Mouse (Mus musculus): ENCODE measurements around the gene Cdk14. TPM values are rescaled to one million over a fixed set of nuclear protein-coding genes. Genes with fewer than 3 reads are reported as not detected.
A peak's percentile ranks its signal among the peaks of the same experiment; 100 is the strongest.

The Cdk14 gene
- total and polyA plus RNA-seq, 2 experiments from 2014 or later, result 34.8 to 54.0 TPM

DNA sequence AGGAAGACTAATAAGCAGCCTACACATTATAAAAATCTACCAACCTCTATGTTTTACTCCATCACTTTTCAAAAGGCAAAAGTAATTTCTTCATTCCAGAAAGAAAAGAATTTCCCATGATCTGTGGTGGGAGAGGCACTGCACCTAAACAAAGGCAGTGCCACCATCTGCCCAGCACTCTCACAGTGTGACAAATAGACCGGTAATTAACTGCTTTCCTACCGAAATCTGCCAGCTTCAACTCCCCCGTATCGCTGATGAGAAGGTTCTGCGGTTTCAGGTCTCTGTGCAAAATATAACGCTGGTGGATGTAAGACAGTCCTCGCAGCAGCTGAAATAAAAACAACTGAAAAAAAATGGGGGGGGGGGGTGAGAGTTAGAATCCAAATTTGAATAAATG, 327.4 kb downstream of the Cdk14 start:
- 22% methylated on average over 7 of the region's 7 CpGs for WGBS
- no peaks in the 10 kb centered on the region for H3K9me3 ChIP-seq (ENCODE audit: low read length)
- H3K4me1 ChIP-seq (ENCODE audit: insufficient read depth), result no peaks in the 10 kb centered on the region
- H3K27ac ChIP-seq (ENCODE audit: low read depth, low read length), result no peak overlapping the region
- ATAC-seq (peak; percentile 42; the same call in 1 of the 2 replicates), DNase-seq (no peak)
- no peak overlapping the region for H3K4me3 ChIP-seq (ENCODE audit: low read depth, low read length)
- no peaks in the 10 kb centered on the region for H3K27me3 ChIP-seq (ENCODE audit: insufficient read depth, low read length)
- no peak overlapping the region for H3K9ac ChIP-seq
- no peak for TF ChIP-seq CTCF (IDR thresholded peaks at IDR 0.05; ENCODE audit: low read depth)
- no peaks in the 10 kb centered on the region for H3K36me3 ChIP-seq (ENCODE audit: insufficient read depth)
- H3K4me2 ChIP-seq (ENCODE audit: low read depth), result no peak overlapping the region

DNA sequence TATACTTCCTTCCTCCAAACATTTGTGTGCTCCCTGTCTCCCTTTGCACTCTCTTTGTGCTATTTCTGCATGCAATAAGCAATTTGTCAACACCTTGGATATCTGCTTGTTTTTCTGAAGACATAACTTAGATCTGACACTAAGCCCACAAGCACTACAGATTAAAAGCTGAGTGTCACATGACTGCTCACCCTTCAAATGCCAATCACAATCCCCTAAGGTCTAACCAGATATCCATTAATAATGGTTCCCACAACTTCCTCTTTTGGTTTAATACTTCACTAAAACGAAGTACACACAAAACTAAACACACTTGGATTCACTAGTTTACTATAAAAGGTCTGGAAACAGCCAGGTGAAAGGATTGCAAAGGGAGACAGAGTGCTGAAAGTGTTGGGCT, 348.6 kb downstream of the Cdk14 start:
- Histone ChIP-seq H3K36me3 (ENCODE audit: insufficient read depth) (no peaks in the 10 kb centered on the region), H3K4me2 (ENCODE audit: low read depth) (no peak overlapping the region), H3K4me1 (ENCODE audit: insufficient read depth) (no peaks in the 10 kb centered on the region), H3K9me3 (ENCODE audit: low read length) (no peaks in the 10 kb centered on the region), H3K9ac (no peak overlapping the region), H3K4me3 (ENCODE audit: low read depth, low read length) (no peak overlapping the region), H3K27ac (ENCODE audit: low read depth, low read length) (no peak overlapping the region), H3K27me3 (ENCODE audit: insufficient read depth, low read length) (no peaks in the 10 kb centered on the region)
- WGBS, result 76% methylated on average over 1 of the region's 1 CpGs
- no peak for DNase-seq
- ATAC-seq, result no peak
- no peak for TF ChIP-seq CTCF (IDR thresholded peaks at IDR 0.05; ENCODE audit: low read depth)

DNA sequence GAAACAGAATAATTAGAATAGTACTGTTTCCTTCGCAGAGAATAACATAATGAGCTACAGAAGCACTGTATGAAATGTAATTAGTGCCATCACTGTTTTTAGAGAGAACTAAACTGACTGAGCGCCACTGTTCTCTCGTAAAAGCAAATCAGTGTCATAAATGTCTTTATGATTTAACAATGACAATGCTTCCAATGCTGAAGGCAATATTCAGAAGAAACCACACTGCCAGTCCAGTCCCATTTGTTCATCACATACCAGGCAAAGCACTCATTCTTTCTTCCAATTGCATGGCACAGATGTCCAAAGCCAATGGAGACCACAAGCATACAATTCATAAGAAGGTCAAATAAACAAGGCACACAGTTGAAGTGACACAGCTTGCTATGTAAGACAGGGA, 355.4 kb downstream of the Cdk14 start:
- Histone ChIP-seq H3K9ac (no peak overlapping the region), H3K36me3 (ENCODE audit: insufficient read depth) (no peaks in the 10 kb centered on the region), H3K27me3 (ENCODE audit: insufficient read depth, low read length) (no peaks in the 10 kb centered on the region), H3K9me3 (ENCODE audit: low read length) (no peaks in the 10 kb centered on the region), H3K4me3 (ENCODE audit: low read depth, low read length) (no peak overlapping the region), H3K4me1 (ENCODE audit: insufficient read depth) (no peaks in the 10 kb centered on the region), H3K4me2 (ENCODE audit: low read depth) (no peak overlapping the region), H3K27ac (ENCODE audit: low read depth, low read length) (no peak overlapping the region)
- TF ChIP-seq CTCF (IDR thresholded peaks at IDR 0.05; ENCODE audit: low read depth), result no peak
- WGBS, result 73% methylated on average over 3 of the region's 3 CpGs
- ATAC-seq, result no peak
- DNase-seq, result no peak

DNA sequence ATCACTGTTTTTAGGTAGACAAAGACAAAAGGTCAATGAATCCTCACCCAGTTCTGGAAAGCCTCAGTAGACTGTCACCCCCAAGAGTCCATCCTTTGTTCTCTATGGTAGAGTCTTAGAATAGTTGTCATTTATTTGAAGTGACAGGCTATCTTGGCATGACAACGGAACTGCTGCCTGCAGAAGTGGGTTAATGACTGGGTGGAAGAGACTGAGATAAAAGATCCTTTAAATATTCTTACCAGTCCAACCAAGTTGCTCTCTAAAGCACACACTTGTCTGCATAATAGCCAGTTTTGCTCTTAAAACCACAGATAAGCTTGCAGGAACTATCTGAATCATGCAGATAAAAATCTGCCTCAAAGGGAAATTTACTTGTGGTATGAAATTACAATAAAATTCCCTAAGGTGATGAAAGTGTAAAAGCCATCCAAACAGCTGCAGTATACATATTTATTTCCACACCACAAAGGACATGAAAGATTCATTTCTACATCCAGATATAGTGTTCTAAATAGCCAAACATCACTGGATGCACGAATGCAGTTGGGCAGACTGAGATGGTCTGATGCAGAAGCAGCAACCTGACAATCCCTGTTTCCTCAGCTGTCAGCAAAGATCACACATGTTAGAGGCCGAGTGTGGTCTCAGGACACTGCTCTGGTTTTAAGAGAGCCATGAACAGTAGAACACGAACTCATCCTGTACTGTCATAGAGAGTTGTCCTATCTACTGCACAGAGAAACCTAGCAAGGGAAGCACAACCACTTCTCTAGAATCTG, 363.8 kb downstream of the Cdk14 start:
- H3K9me3 ChIP-seq (ENCODE audit: low read length), result no peaks in the 10 kb centered on the region
- H3K4me2 ChIP-seq (ENCODE audit: low read depth), result no peak overlapping the region
- no peak; the same call in 1 of the 2 replicates for ATAC-seq
- H3K27ac ChIP-seq (ENCODE audit: low read depth, low read length), result peak overlapping the region; percentile 40; the same call in 1 of the 2 replicates
- H3K27me3 ChIP-seq (ENCODE audit: insufficient read depth, low read length), result no peaks in the 10 kb centered on the region
- DNase-seq, result no peak
- WGBS, result 61% methylated on average over 4 of the region's 4 CpGs
- H3K4me3 ChIP-seq (ENCODE audit: low read depth, low read length), result no peak overlapping the region
- no peaks in the 10 kb centered on the region for H3K4me1 ChIP-seq (ENCODE audit: insufficient read depth)
- no peak for TF ChIP-seq CTCF (IDR thresholded peaks at IDR 0.05; ENCODE audit: low read depth)
- H3K36me3 ChIP-seq (ENCODE audit: insufficient read depth), result no peaks in the 10 kb centered on the region
- H3K9ac ChIP-seq, result no peak overlapping the region

DNA sequence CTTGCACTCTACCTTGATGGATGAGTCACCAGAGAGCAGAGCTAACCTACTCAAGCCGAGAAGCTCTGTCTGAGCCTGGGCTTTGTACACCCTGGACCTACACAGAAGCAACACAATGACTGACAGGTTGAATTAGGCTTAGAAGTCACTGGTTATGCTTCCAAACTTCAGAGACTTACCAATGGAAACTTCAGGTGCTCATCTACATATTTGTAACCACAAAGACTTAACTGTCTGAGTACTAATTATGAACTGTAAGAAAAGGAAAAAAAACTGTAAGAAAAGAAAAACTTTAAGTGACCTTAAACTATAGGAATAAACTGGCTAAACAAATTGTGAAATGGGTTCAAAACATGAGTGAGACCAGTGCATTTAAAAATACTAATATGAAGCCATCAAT, 364.6 kb downstream of the Cdk14 start:
- DNase-seq (no peak), ATAC-seq (no peak)
- Histone ChIP-seq H3K9ac (no peak overlapping the region), H3K9me3 (ENCODE audit: low read length) (no peaks in the 10 kb centered on the region), H3K4me3 (ENCODE audit: low read depth, low read length) (no peak overlapping the region), H3K4me2 (ENCODE audit: low read depth) (no peak overlapping the region), H3K27me3 (ENCODE audit: insufficient read depth, low read length) (no peaks in the 10 kb centered on the region), H3K36me3 (ENCODE audit: insufficient read depth) (no peaks in the 10 kb centered on the region), H3K27ac (ENCODE audit: low read depth, low read length) (no peak overlapping the region), H3K4me1 (ENCODE audit: insufficient read depth) (no peaks in the 10 kb centered on the region)
- WGBS, result 40% methylated on average over 1 of the region's 1 CpGs
- TF ChIP-seq CTCF (IDR thresholded peaks at IDR 0.05; ENCODE audit: low read depth), result no peak

DNA sequence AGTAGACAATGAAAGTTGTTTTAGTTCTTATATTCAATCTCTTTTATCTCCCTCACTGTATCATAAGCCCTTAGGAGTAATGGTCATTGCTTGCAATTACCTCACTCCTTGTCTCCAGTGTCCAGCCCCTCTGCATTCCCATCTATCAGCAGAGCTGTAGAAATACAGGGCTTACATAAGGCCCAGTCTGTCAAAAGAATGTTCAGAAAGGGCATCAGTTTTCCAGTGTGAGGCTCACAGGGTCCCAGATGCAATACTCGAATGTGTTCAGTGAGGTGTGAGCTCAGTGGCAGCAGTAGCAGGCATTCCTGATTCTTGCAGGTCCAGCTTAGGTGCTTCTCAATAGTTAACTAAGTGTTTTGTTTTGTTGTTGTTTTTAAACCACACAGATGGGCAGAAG, 365.8 kb downstream of the Cdk14 start:
- H3K27me3 ChIP-seq (ENCODE audit: insufficient read depth, low read length), result no peaks in the 10 kb centered on the region

DNA sequence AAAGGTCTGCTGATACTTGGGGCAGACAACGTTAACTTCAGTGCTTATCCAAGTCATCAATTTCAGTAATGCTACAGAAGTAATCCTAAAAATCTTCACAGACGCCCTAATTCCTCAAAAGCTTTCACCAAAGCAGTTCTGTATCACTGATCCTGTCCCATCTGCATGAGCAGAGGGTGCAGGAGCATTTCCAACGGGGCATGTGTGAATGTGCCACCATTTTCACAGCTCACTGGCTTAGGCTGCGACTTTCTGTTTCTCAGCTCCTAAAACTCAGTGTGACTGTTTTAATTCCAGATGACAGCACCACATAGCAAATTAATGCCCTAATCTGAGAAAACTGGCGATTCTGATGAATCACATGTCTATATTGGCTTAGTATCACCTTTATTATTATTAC, 375.8 kb downstream of the Cdk14 start:
- Histone ChIP-seq H3K9ac (no peak overlapping the region), H3K36me3 (ENCODE audit: insufficient read depth) (no peaks in the 10 kb centered on the region), H3K9me3 (ENCODE audit: low read length) (no peaks in the 10 kb centered on the region), H3K27me3 (ENCODE audit: insufficient read depth, low read length) (no peaks in the 10 kb centered on the region), H3K27ac (ENCODE audit: low read depth, low read length) (no peak overlapping the region), H3K4me1 (ENCODE audit: insufficient read depth) (peaks cover 7% of the 10 kb centered on the region; the same call in 1 of the 2 replicates), H3K4me2 (ENCODE audit: low read depth) (no peak overlapping the region), H3K4me3 (ENCODE audit: low read depth, low read length) (no peak overlapping the region)
- TF ChIP-seq CTCF (IDR thresholded peaks at IDR 0.05; ENCODE audit: low read depth), result no peak
- WGBS, result 51% methylated on average over 5 of the region's 5 CpGs
- ATAC-seq, result peak; percentile 79
- peak; percentile 62 for DNase-seq

More for the DNA sequence above, 365.8 kb downstream of the Cdk14 start:
- DNase-seq (no peak), ATAC-seq (no peak)
- no peaks in the 10 kb centered on the region for H3K36me3 ChIP-seq (ENCODE audit: insufficient read depth)
- WGBS, result 6% methylated on average over 1 of the region's 1 CpGs
- no peak overlapping the region for H3K27ac ChIP-seq (ENCODE audit: low read depth, low read length)
- no peaks in the 10 kb centered on the region for H3K9me3 ChIP-seq (ENCODE audit: low read length)
- H3K4me2 ChIP-seq (ENCODE audit: low read depth), result no peak overlapping the region
- H3K4me1 ChIP-seq (ENCODE audit: insufficient read depth), result no peaks in the 10 kb centered on the region
- H3K9ac ChIP-seq, result no peak overlapping the region
- no peak for TF ChIP-seq CTCF (IDR thresholded peaks at IDR 0.05; ENCODE audit: low read depth)
- H3K4me3 ChIP-seq (ENCODE audit: low read depth, low read length), result no peak overlapping the region
